9 mouse cellular contexts compared by ENCODE assay signal in genomic region chr2:180805966-180806365, GRCm38 (mm10). TPM values are rescaled to one million over a fixed set of nuclear protein-coding genes. Genes with fewer than 3 reads are reported as not detected.
DNase-seq lines count a peak whose midpoint lies in the region; ATAC-seq lines count a peak whose summit lies in the region.
"Had no signal": no experiment of that assay in that cellular context is flagged by ENCODE, and none has a peak within 500 bp of the region (broad histone marks: within the 10 kb centered on the region; RNA-seq: fewer than 3 reads in every experiment).

No protein-coding gene starts in this region.

- no peak overlapping the region for H3K4me2 ChIP-seq in limb, embryonic 11.5 days (ENCODE audit: low read depth, severe bottlenecking)

- H3K27ac ChIP-seq in limb, embryonic 11.5 days (replicated peaks; ENCODE audit: low read depth, low read length) = no peak overlapping the region
- H3K27ac ChIP-seq in limb, embryonic 10.5 days = no peak overlapping the region
- H3K27ac ChIP-seq in midbrain, embryonic 10.5 days (replicated peaks) = no peak overlapping the region

- 80% methylated on average over 1 of the region's 1 CpGs for WGBS in limb, embryonic 11.5 days
- 52% methylated on average over 1 of the region's 1 CpGs for WGBS in limb, embryonic 10.5 days
- WGBS in midbrain, embryonic 10.5 days = 56% methylated on average over 1 of the region's 1 CpGs

- no peaks in the 10 kb centered on the region for H3K4me1 ChIP-seq in limb, embryonic 11.5 days (ENCODE audit: control insufficient read depth, insufficient read depth, low read length)
- no peaks in the 10 kb centered on the region for H3K4me1 ChIP-seq in limb, embryonic 10.5 days
- H3K4me1 ChIP-seq in midbrain, embryonic 10.5 days = peaks cover 14% of the 10 kb centered on the region

- H3K9me3 ChIP-seq in limb, embryonic 11.5 days (ENCODE audit: control insufficient read depth, low read length) = no peaks in the 10 kb centered on the region
- H3K9me3 ChIP-seq in limb, embryonic 10.5 days (replicated peaks) = no peaks in the 10 kb centered on the region
- no peaks in the 10 kb centered on the region for H3K9me3 ChIP-seq in midbrain, embryonic 10.5 days (replicated peaks)

- peak; percentile 28 for DNase-seq in limb, embryonic 11.5 days (ENCODE audit: low spot score)
- DNase-seq in limb, embryonic 10.5 days (ENCODE audit: low spot score) = no peak
- peak; percentile 31 for DNase-seq in R1 (ENCODE audit: low read depth, low spot score)
- peak; percentile 85 to 89 for DNase-seq in cerebellum, postnatal 14 days
- DNase-seq in frontal cortex, postnatal 36 days (ENCODE audit: low spot score in 2 of 2) = peak; percentile 67 to 74
- peak; percentile 55 for DNase-seq in midbrain, embryonic 10.5 days (ENCODE audit: low spot score)
- DNase-seq in urinary bladder, postnatal 25 days (ENCODE audit: low spot score) = peak; percentile 54
- no peak for DNase-seq in spleen, postnatal 10 days (ENCODE audit: low spot score in 2 of 2)

- H3K36me3 ChIP-seq in limb, embryonic 11.5 days (ENCODE audit: control insufficient read depth, insufficient read depth, low read length) = no peaks in the 10 kb centered on the region
- H3K36me3 ChIP-seq in limb, embryonic 10.5 days = no peaks in the 10 kb centered on the region
- H3K36me3 ChIP-seq in midbrain, embryonic 10.5 days = no peaks in the 10 kb centered on the region

- no peak for ATAC-seq in limb, embryonic 11.5 days (ENCODE audit: insufficient number of reproducible peaks, low FRiP score, low TSS enrichment, low read depth)

- H3K4me3 ChIP-seq in limb, embryonic 11.5 days (ENCODE audit: low read depth, low read length) = no peak overlapping the region
- H3K4me3 ChIP-seq in limb, embryonic 10.5 days = no peak overlapping the region
- no peak overlapping the region for H3K4me3 ChIP-seq in midbrain, embryonic 10.5 days

- no peak overlapping the region for H3K9ac ChIP-seq in limb, embryonic 11.5 days (ENCODE audit: low read length)

- H3K27me3 ChIP-seq in limb, embryonic 11.5 days (ENCODE audit: control insufficient read depth, insufficient read depth, low read length) = no peaks in the 10 kb centered on the region
- H3K27me3 ChIP-seq in limb, embryonic 10.5 days (ENCODE audit: low read depth, poor library complexity, severe bottlenecking) = 0 out of 2 replicates have a peak, but pooled peaks cover 1% of the 10 kb centered on the region
- H3K27me3 ChIP-seq in midbrain, embryonic 10.5 days (ENCODE audit: low read depth, poor library complexity, severe bottlenecking) = no peaks in the 10 kb centered on the region

RNA-seq across cellular contexts. Expression of gene Bhlhe23, which starts 29.3 kb away (rescaled TPM):
- not detected in 2 replicates for polyA plus RNA-seq in limb, embryonic 11.5 days (2014; fragmentation: Nextera tagmentation; extraction: Ambion mirVana)
- polyA plus RNA-seq in limb, embryonic 10.5 days (2016; fragmentation: Nextera tagmentation; extraction: Ambion mirVana) = not detected in 2 replicates
- polyA plus RNA-seq in midbrain, embryonic 10.5 days (2016; fragmentation: Nextera tagmentation; extraction: Ambion mirVana) = 10.8 and 12.0 TPM in 2 replicates
- polyA plus RNA-seq: large intestine, adult 2 months had no signal

Comparison
In these comparisons a context has a peak if more than half of its experiments do, and no peak if none do; other contexts are left out.
1. DNase-seq: peak in limb, embryonic 11.5 days (single experiment), R1 (single experiment), cerebellum, postnatal 14 days (2 of 2), frontal cortex, postnatal 36 days (2 of 2), midbrain, embryonic 10.5 days (single experiment) and urinary bladder, postnatal 25 days (single experiment); none in limb, embryonic 10.5 days (single experiment) and spleen, postnatal 10 days (0 of 2).
2. RNA of gene Bhlhe23, which starts 29.3 kb away (polyA plus RNA-seq): 10.8 to 12.0 TPM in midbrain, embryonic 10.5 days; not detected in limb, embryonic 11.5 days and not detected in limb, embryonic 10.5 days; every median in the first group is over 10 times any median in the second.